Mouse (Mus musculus) limb, embryonic 12.5 days (tissue): ENCODE data around the gene Ccnl1. TPM values are rescaled to one million over a fixed set of nuclear protein-coding genes. Genes with fewer than 3 reads are reported as not detected.

Experiments
- ATAC-seq: fragments of 200-750 bp; cut with Nextera tagmentation; 2 replicates; pipeline ENCODE4 v1.8.0; 2017; ENCODE audit warnings: low read depth, moderate TSS enrichment; ENCODE audit not compliant: insufficient number of reproducible peaks, insufficient read depth, low FRiP score, low TSS enrichment
- H3K27ac ChIP-seq: fragments of 300-500 bp; sonication (generic); 2 replicates; pipeline ENCODE4 v1.5.1; 2016; ENCODE audit warnings: mild to moderate bottlenecking, moderate library complexity
- H3K27me3 ChIP-seq: fragments of 300-500 bp; sonication (generic); 2 replicates; pipeline ENCODE4 v1.6.1; 2016; ENCODE audit warnings: mild to moderate bottlenecking, moderate library complexity
- H3K36me3 ChIP-seq: fragments of 300-500 bp; sonication (generic); 2 replicates; pipeline ENCODE4 v1.6.1; 2016; ENCODE audit warnings: mild to moderate bottlenecking, moderate library complexity
- H3K4me1 ChIP-seq: fragments of 300-500 bp; sonication (generic); replicated peaks from 2 replicates; pipeline ENCODE4 v1.6.1; 2016
- H3K4me2 ChIP-seq: fragments of 300-500 bp; sonication (generic); 2 replicates; pipeline ENCODE4 v1.6.1; 2016; ENCODE audit warnings: mild to moderate bottlenecking, moderate library complexity
- H3K4me3 ChIP-seq: fragments of 300-500 bp; sonication (generic); replicated peaks from 2 replicates; pipeline ENCODE4 v1.5.1; 2016; ENCODE audit warnings: mild to moderate bottlenecking
- H3K9ac ChIP-seq: fragments of 300-500 bp; sonication (generic); replicated peaks from 2 replicates; pipeline ENCODE4 v1.6.1; 2016; ENCODE audit warnings: mild to moderate bottlenecking, moderate library complexity
- H3K9me3 ChIP-seq: fragments of 300-500 bp; sonication (generic); 2 replicates; pipeline ENCODE4 v1.6.1; 2016; ENCODE audit warnings: mild to moderate bottlenecking, moderate library complexity
- WGBS: fragments of 180-500 bp; shearing (Covaris S2); methylation state at CpG from one replicate; pipeline ENCODE4 v1.1.7; 2016; 5-methylcytosine and 5-hydroxymethylcytosine counted together
- polyA plus RNA-seq: library from polyadenylated mRNA; unstranded; fragments of >200 nt; fragmentation: Nextera tagmentation; extraction: Ambion mirVana; gene quantifications from 2 replicates; pipeline ENCODE4 v1.2.1, GENCODE M21; 2016

Gene Ccnl1
- polyA plus RNA-seq, 1 experiment from 2014 or later = 139 TPM

- Histone ChIP-seq H3K4me1 (no peaks in the 10 kb centered on the region), H3K27me3 (no peaks in the 10 kb centered on the region), H3K4me3 (no peak overlapping the region), H3K4me2 (no peak overlapping the region), H3K27ac (no peak overlapping the region), H3K36me3 (no peaks in the 10 kb centered on the region), H3K9me3 (no peaks in the 10 kb centered on the region), H3K9ac (no peak overlapping the region)
- 93% methylated on average over 2 of the region's 2 CpGs for WGBS
- no peak for ATAC-seq
These were observed 39.0 kb downstream of the Ccnl1 start for GRCm38 (mm10) chr3:65919016-65919415.

GRCm38 (mm10) chr3:65912928-65913327 lies 45.1 kb downstream of the Ccnl1 start:
- WGBS = 41% methylated on average over 4 of the region's 4 CpGs
- no peaks in the 10 kb centered on the region for H3K4me1 ChIP-seq
- ATAC-seq = no peak
- H3K4me3 ChIP-seq = no peak overlapping the region
- H3K27me3 ChIP-seq = no peaks in the 10 kb centered on the region
- H3K27ac ChIP-seq = 0 out of 2 replicates have a peak overlapping the region, but pooled peaks have one; percentile 14
- no peak overlapping the region for H3K9ac ChIP-seq
- H3K4me2 ChIP-seq = no peak overlapping the region
- no peaks in the 10 kb centered on the region for H3K9me3 ChIP-seq
- H3K36me3 ChIP-seq = no peaks in the 10 kb centered on the region

GRCm38 (mm10) chr3:65912217-65912616 lies 45.8 kb downstream of the Ccnl1 start:
- no peaks in the 10 kb centered on the region for H3K36me3 ChIP-seq
- no peak overlapping the region for H3K9ac ChIP-seq
- H3K4me1 ChIP-seq = no peaks in the 10 kb centered on the region
- H3K4me3 ChIP-seq = no peak overlapping the region
- no peak overlapping the region for H3K4me2 ChIP-seq
- ATAC-seq = no peak
- no peaks in the 10 kb centered on the region for H3K9me3 ChIP-seq
- no peaks in the 10 kb centered on the region for H3K27me3 ChIP-seq
- 0 out of 2 replicates have a peak overlapping the region, but pooled peaks have one; percentile 14 for H3K27ac ChIP-seq
- WGBS = 69% methylated on average over 11 of the region's 11 CpGs

GRCm38 (mm10) chr3:65911265-65911664 lies 46.8 kb downstream of the Ccnl1 start:
- Histone ChIP-seq H3K36me3 (no peaks in the 10 kb centered on the region), H3K27me3 (no peaks in the 10 kb centered on the region), H3K9ac (no peak overlapping the region), H3K27ac (no peak overlapping the region), H3K4me2 (no peak overlapping the region), H3K4me1 (no peaks in the 10 kb centered on the region), H3K4me3 (no peak overlapping the region), H3K9me3 (no peaks in the 10 kb centered on the region)
- ATAC-seq = no peak
- 88% methylated on average over 3 of the region's 3 CpGs for WGBS

GRCm38 (mm10) chr3:65909454-65909853 lies 48.6 kb downstream of the Ccnl1 start:
- H3K9ac ChIP-seq = no peak overlapping the region
- no peak overlapping the region for H3K27ac ChIP-seq
- H3K4me1 ChIP-seq = peaks cover 10% of the 10 kb centered on the region
- 90% methylated on average over 2 of the region's 2 CpGs for WGBS
- H3K9me3 ChIP-seq = no peaks in the 10 kb centered on the region
- no peak overlapping the region for H3K4me3 ChIP-seq
- no peaks in the 10 kb centered on the region for H3K36me3 ChIP-seq
- H3K4me2 ChIP-seq = no peak overlapping the region
- ATAC-seq = no peak
- H3K27me3 ChIP-seq = no peaks in the 10 kb centered on the region

GRCm38 (mm10) chr3:65907536-65907935 lies 50.5 kb downstream of the Ccnl1 start:
- 95% methylated on average over 4 of the region's 4 CpGs for WGBS
- no peak overlapping the region for H3K27ac ChIP-seq

GRCm38 (mm10) chr3:65905281-65906169 lies 52.5 kb downstream of the Ccnl1 start:
- H3K4me1 ChIP-seq = peaks cover 16% of the 10 kb centered on the region
- no peak overlapping the region for H3K9ac ChIP-seq
- H3K4me2 ChIP-seq = no peak overlapping the region
- 41% methylated on average over 7 of the region's 7 CpGs for WGBS
- no peaks in the 10 kb centered on the region for H3K36me3 ChIP-seq
- no peaks in the 10 kb centered on the region for H3K9me3 ChIP-seq
- no peaks in the 10 kb centered on the region for H3K27me3 ChIP-seq
- H3K4me3 ChIP-seq = no peak overlapping the region
- H3K27ac ChIP-seq = no peak overlapping the region
- ATAC-seq = no peak; the same call in 1 of the 2 replicates

More at GRCm38 (mm10) chr3:65907536-65907935, 50.5 kb downstream of the Ccnl1 start:
- Histone ChIP-seq H3K9me3 (no peaks in the 10 kb centered on the region), H3K9ac (no peak overlapping the region), H3K27me3 (no peaks in the 10 kb centered on the region), H3K4me3 (no peak overlapping the region), H3K4me2 (no peak overlapping the region), H3K4me1 (peaks cover 16% of the 10 kb centered on the region), H3K36me3 (no peaks in the 10 kb centered on the region)
- ATAC-seq = no peak

- Histone ChIP-seq H3K27me3 (no peaks in the 10 kb centered on the region), H3K27ac (peak overlapping the region; percentile 62), H3K4me1 (peaks cover 16% of the 10 kb centered on the region), H3K9ac (no peak overlapping the region), H3K4me2 (peak overlapping the region; percentile 5; the same call in 1 of the 2 replicates), H3K4me3 (no peak overlapping the region), H3K36me3 (no peaks in the 10 kb centered on the region), H3K9me3 (no peaks in the 10 kb centered on the region)
- WGBS = 23% methylated on average over 6 of the region's 6 CpGs
- no peak for ATAC-seq
These were observed 53.3 kb downstream of the Ccnl1 start for GRCm38 (mm10) chr3:65904711-65905110.

GRCm38 (mm10) chr3:65904106-65904505 lies 53.9 kb downstream of the Ccnl1 start:
- peak; percentile 68 for ATAC-seq
- no peaks in the 10 kb centered on the region for H3K9me3 ChIP-seq
- H3K27ac ChIP-seq = peak overlapping the region; percentile 62
- H3K4me3 ChIP-seq = no peak overlapping the region
- no peaks in the 10 kb centered on the region for H3K36me3 ChIP-seq
- no peaks in the 10 kb centered on the region for H3K27me3 ChIP-seq
- no peak overlapping the region for H3K9ac ChIP-seq
- peak overlapping the region; percentile 5; the same call in 1 of the 2 replicates for H3K4me2 ChIP-seq
- peaks cover 16% of the 10 kb centered on the region for H3K4me1 ChIP-seq
- 6% methylated on average over 4 of the region's 4 CpGs for WGBS

- no peak overlapping the region for H3K4me2 ChIP-seq
- no peaks in the 10 kb centered on the region for H3K9me3 ChIP-seq
- H3K4me3 ChIP-seq = no peak overlapping the region
- H3K27ac ChIP-seq = no peak overlapping the region
- 68% methylated on average over 8 of the region's 8 CpGs for WGBS
- no peak overlapping the region for H3K9ac ChIP-seq
- no peaks in the 10 kb centered on the region for H3K27me3 ChIP-seq
- ATAC-seq = no peak
- H3K36me3 ChIP-seq = no peaks in the 10 kb centered on the region
- H3K4me1 ChIP-seq = 0 out of 2 replicates have a peak, but pooled peaks cover 4% of the 10 kb centered on the region
These were observed 59.3 kb downstream of the Ccnl1 start for GRCm38 (mm10) chr3:65898598-65899278.

GRCm38 (mm10) chr3:65897233-65897993 lies 60.6 kb downstream of the Ccnl1 start:
- H3K4me3 ChIP-seq = no peak overlapping the region
- no peak for ATAC-seq
- no peaks in the 10 kb centered on the region for H3K4me1 ChIP-seq
- H3K27ac ChIP-seq = no peak overlapping the region
- H3K9me3 ChIP-seq = no peaks in the 10 kb centered on the region
- H3K4me2 ChIP-seq = no peak overlapping the region
- H3K9ac ChIP-seq = no peak overlapping the region
- WGBS = 44% methylated on average over 3 of the region's 3 CpGs
- no peaks in the 10 kb centered on the region for H3K36me3 ChIP-seq
- no peaks in the 10 kb centered on the region for H3K27me3 ChIP-seq
